Mouse (Mus musculus): Measurements from ENCODE around the gene Cdh12.

DNA sequence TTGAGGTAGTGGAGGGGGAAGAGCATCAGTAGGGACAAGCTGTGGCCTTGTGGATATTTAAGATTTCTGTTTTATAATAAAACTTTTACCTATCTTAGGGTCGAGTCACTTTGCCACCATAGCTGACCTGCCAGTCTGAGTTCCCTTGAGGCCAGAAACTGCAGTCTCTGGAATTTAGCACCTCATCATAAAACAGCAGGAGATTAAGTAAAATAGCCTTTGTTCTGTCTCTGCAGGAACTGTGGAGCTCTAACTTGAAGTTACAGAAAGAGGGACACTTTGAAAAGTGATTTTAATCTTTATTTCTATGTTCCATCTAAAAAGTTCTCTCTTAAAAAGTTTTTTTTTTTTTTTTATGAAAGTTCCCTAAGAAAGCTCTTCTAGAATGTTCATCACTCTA lies 736.7 kb downstream of the Cdh12 start:
- TF ChIP-seq ZC3H11A (IDR thresholded peaks at IDR 0.05; ENCODE audit: borderline replicate concordance, low read depth, low read length): no peak
- no peak for TF ChIP-seq MAFK (IDR thresholded peaks at IDR 0.05; ENCODE audit: insufficient read depth, low read depth, low read length)
- TF ChIP-seq CHD2 (IDR thresholded peaks at IDR 0.05; ENCODE audit: low read depth, low read length): no peak
- no peak for TF ChIP-seq ZNF384 (IDR thresholded peaks at IDR 0.05; ENCODE audit: low read depth, low read length)
- no peak for TF ChIP-seq HCFC1 (IDR thresholded peaks at IDR 0.05; ENCODE audit: borderline replicate concordance, insufficient read depth, low read length)

Data from ES-E14 (cell line).